Mouse (Mus musculus) brain, embryonic 14.5 days (tissue): ENCODE measurements around the gene Mpp3.

Experiments
- CTCF ChIP-seq: fragments of 200-500 bp; IDR thresholded peaks from 2 replicates; pipeline ENCODE4 v1.5.1; 2012; ENCODE audit warnings: inconsistent platforms, mild to moderate bottlenecking, moderate library complexity, borderline replicate concordance; ENCODE audit not compliant: insufficient read depth, insufficient read length; ENCODE audit errors: extremely low read depth
- POLR2A ChIP-seq: fragments of 200-500 bp; IDR thresholded peaks from 2 replicates; pipeline ENCODE4 v1.6.1; 2012; ENCODE audit warnings: mild to moderate bottlenecking, inconsistent platforms, borderline replicate concordance; ENCODE audit not compliant: poor library complexity, insufficient read depth, insufficient read length, severe bottlenecking; ENCODE audit errors: extremely low read depth

DNA sequence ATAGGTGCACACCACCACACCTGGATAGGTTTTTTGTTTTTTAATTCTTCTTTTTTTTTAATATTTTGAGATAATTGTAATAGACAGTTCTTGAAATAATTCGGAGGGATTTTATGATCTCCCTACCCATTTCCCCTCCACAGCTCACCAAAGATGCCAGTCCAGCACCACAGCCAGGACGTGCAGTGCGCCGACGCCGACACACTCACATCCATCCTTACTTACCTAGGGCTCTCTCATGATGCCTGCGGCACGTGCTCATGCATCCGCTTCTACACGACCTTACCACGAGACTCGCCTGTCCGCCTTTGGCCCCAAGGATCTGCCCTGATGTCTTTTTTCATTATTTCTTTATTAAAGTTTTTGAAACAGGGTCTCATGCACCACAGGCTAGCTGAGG is 58.4 kb downstream of the Mpp3 start:
- no peak for TF ChIP-seq CTCF
- TF ChIP-seq POLR2A: no peak
